10 mouse cellular contexts compared by ENCODE assay signal in genomic region chr6:14903271-14903965, GRCm38 (mm10). TPM values are rescaled to one million over a fixed set of nuclear protein-coding genes. Genes with fewer than 3 reads are reported as not detected.
A peak's percentile ranks its signal among the peaks of the same experiment; 100 is the strongest.
DNase-seq lines count a peak whose midpoint lies in the region; ATAC-seq and TF ChIP-seq lines count a peak whose summit lies in the region.
"Had no signal": no experiment of that assay in that cellular context is flagged by ENCODE, and none has a peak within 500 bp of the region (broad histone marks: within the 10 kb centered on the region; RNA-seq: fewer than 3 reads in every experiment).

No protein-coding gene starts in this region.

- H3K4me2 ChIP-seq in CH12.LX (ENCODE audit: insufficient read depth, low read depth, poor library complexity, severe bottlenecking), result peak overlapping the region; percentile 35; the same call in 1 of the 2 replicates
- peak overlapping the region; percentile 39 for H3K4me2 ChIP-seq in hindbrain, embryonic 16.5 days (ENCODE audit: low read length)
- H3K4me2 ChIP-seq in midbrain, embryonic 13.5 days (replicated peaks), result peak overlapping the region; percentile 94

- 37% methylated on average over 5 of the region's 5 CpGs for WGBS in hindbrain, embryonic 16.5 days
- 45% methylated on average over 5 of the region's 5 CpGs for WGBS in midbrain, embryonic 13.5 days

- H3K9me3 ChIP-seq in CH12.LX (replicated peaks; ENCODE audit: low read length), result peaks cover 21% of the 10 kb centered on the region
- no peaks in the 10 kb centered on the region for H3K9me3 ChIP-seq in hindbrain, embryonic 16.5 days (ENCODE audit: control insufficient read depth, low read length)
- no peaks in the 10 kb centered on the region for H3K9me3 ChIP-seq in midbrain, embryonic 13.5 days

- TF ChIP-seq RAD21 in CH12.LX (IDR thresholded peaks at IDR 0.05; ENCODE audit: low read depth, low read length), result no peak

- peak; percentile 31 for DNase-seq in CH12.LX (ENCODE audit: extremely low read depth)
- DNase-seq in embryo, embryonic 11 days, result peak; percentile 24
- no peak for DNase-seq in cerebellum, adult 11-12 months
- DNase-seq in cerebellum, adult 11 months, result no peak
- DNase-seq in kidney, adult 8-10 months, result no peak
- DNase-seq: kidney, postnatal 14 days had no signal

- TF ChIP-seq CTCF in CH12.LX (conservative IDR thresholded peaks at IDR 0.05 in 1 of 2, IDR thresholded peaks at IDR 0.05 in 1 of 2; ENCODE audit: low read depth in 2 of 2, low read length in 2 of 2), result no peak

- TF ChIP-seq EP300 in CH12.LX (IDR thresholded peaks at IDR 0.05; ENCODE audit: low read length), result no peak

- no peaks in the 10 kb centered on the region for H3K27me3 ChIP-seq in CH12.LX (replicated peaks)
- H3K27me3 ChIP-seq in hindbrain, embryonic 16.5 days (replicated peaks; ENCODE audit: control insufficient read depth, insufficient read depth, low read length), result peaks cover 2% of the 10 kb centered on the region
- H3K27me3 ChIP-seq in midbrain, embryonic 13.5 days, result peaks cover 8% of the 10 kb centered on the region; the same call in 1 of the 2 replicates

- no peaks in the 10 kb centered on the region for H3K79me2 ChIP-seq in CH12.LX (replicated peaks; ENCODE audit: control insufficient read depth, extremely low read depth, insufficient read depth, poor library complexity, severe bottlenecking)

- H3K36me3 ChIP-seq in CH12.LX (replicated peaks in 1 of 2; ENCODE audit: control insufficient read depth in 1 of 2, insufficient read depth in 1 of 2, low read length in 1 of 2), result no peaks in the 10 kb centered on the region
- no peaks in the 10 kb centered on the region for H3K36me3 ChIP-seq in hindbrain, embryonic 16.5 days (ENCODE audit: control insufficient read depth, insufficient read depth, low read length)
- no peaks in the 10 kb centered on the region for H3K36me3 ChIP-seq in midbrain, embryonic 13.5 days

- no peak overlapping the region for H3K27ac ChIP-seq in CH12.LX (ENCODE audit: insufficient read depth, low read depth)
- H3K27ac ChIP-seq in hindbrain, embryonic 16.5 days (ENCODE audit: low read depth, low read length), result no peak overlapping the region
- no peak overlapping the region for H3K27ac ChIP-seq in midbrain, embryonic 13.5 days

- dilution Hi-C loops in CH12.LX (cut with MboI; ENCODE audit: extremely low pct_ligation_motif_present, extremely low pct_unique_long_range_greater_than_20kb, low sequenced_read_pairs), result no loop called here

- no peak overlapping the region for H3K4me3 ChIP-seq in CH12.LX (replicated peaks in 1 of 3; ENCODE audit: low read depth in 2 of 3, low read length in 2 of 3, poor library complexity in 1 of 3)
- no peak overlapping the region for H3K4me3 ChIP-seq in hindbrain, embryonic 16.5 days (ENCODE audit: low read length)
- peak overlapping the region; percentile 13; the same call in 1 of the 2 replicates for H3K4me3 ChIP-seq in midbrain, embryonic 13.5 days (replicated peaks)
- H3K4me3 ChIP-seq: megakaryocyte, embryonic 14.5 days had no signal

- TF ChIP-seq POLR2A in CH12.LX (IDR thresholded peaks at IDR 0.05; ENCODE audit: low read depth, low read length), result no peak

- no peak overlapping the region for H3K9ac ChIP-seq in CH12.LX (ENCODE audit: insufficient read depth, low read depth)
- no peak overlapping the region for H3K9ac ChIP-seq in hindbrain, embryonic 16.5 days (ENCODE audit: low read depth, low read length)
- H3K9ac ChIP-seq in midbrain, embryonic 13.5 days (replicated peaks), result no peak overlapping the region

- no peak for ATAC-seq in hindbrain, embryonic 16.5 days
- no peak for ATAC-seq in midbrain, embryonic 13.5 days

- in situ Hi-C loops in CH12.LX (cut with MboI; ENCODE audit: low pct_ligation_motif_present, low pct_unique_long_range_greater_than_20kb, low sequenced_read_pairs), result no loop called here

- peaks cover 2 to 15% of the 10 kb centered on the region in 2 experiments; a peak in 3 of 4 replicates for H3K4me1 ChIP-seq in CH12.LX (ENCODE audit: control insufficient read depth in 1 of 2, insufficient read depth in 2 of 2)
- peaks cover 13% of the 10 kb centered on the region for H3K4me1 ChIP-seq in hindbrain, embryonic 16.5 days (ENCODE audit: control insufficient read depth, insufficient read depth, low read depth, low read length)
- peaks cover 43% of the 10 kb centered on the region for H3K4me1 ChIP-seq in midbrain, embryonic 13.5 days (replicated peaks)

TF ChIP-seq in CH12.LX, 34 proteins besides CTCF, POLR2A, EP300 and RAD21:
- TF ChIP-seq USF1 (IDR thresholded peaks at IDR 0.05; ENCODE audit: low read depth, low read length) (no peak), E2F4 (IDR thresholded peaks at IDR 0.05; ENCODE audit: insufficient replicate concordance, low read depth, low read length) (no peak), JUND (conservative IDR thresholded peaks at IDR 0.05; ENCODE audit: low read depth, low read length) (no peak), MAZ (IDR thresholded peaks at IDR 0.05; ENCODE audit: low read depth, low read length) (peak; percentile 58; the same call in 1 of the 2 replicates), PAX5 (IDR thresholded peaks at IDR 0.05; ENCODE audit: low read length) (no peak), CHD1 (IDR thresholded peaks at IDR 0.05; ENCODE audit: low read depth, low read length) (no peak), TCF12 (IDR thresholded peaks at IDR 0.05; ENCODE audit: low read depth, low read length) (peak; percentile 42; the same call in 1 of the 2 replicates), IRF4 (IDR thresholded peaks at IDR 0.05; ENCODE audit: low read depth, low read length) (no peak)
TF ChIP-seq in CH12.LX: peak in this region for 2.

RNA-seq across cellular contexts. Expression of gene Foxp2, which starts 2.3 kb away (rescaled TPM):
- total RNA-seq in CH12.LX (2012; rRNA removed), result not detected in 2 replicates
- total RNA-seq in CH12.LX (2014; rRNA removed), result not detected in 2 replicates
- 0.35 TPM in 1 of 2 replicates, not detected in the other for polyA plus RNA-seq in CH12.LX (2012; ENCODE audit: insufficient read length, low read depth)
- 35.3 and 50.1 TPM in 2 replicates for polyA plus RNA-seq in hindbrain, embryonic 16.5 days (2015; fragmentation: Nextera tagmentation; extraction: Ambion mirVana)
- polyA plus RNA-seq in midbrain, embryonic 13.5 days (2015; fragmentation: Nextera tagmentation; extraction: Ambion mirVana), result 56.7 and 71.6 TPM in 2 replicates
- total RNA-seq: MEL had no signal

Comparison
In these comparisons a context has a peak if more than half of its experiments do, and no peak if none do; other contexts are left out.
1. DNase-seq: peak in CH12.LX (single experiment) and embryo, embryonic 11 days (single experiment); none in cerebellum, adult 11-12 months (single experiment), cerebellum, adult 11 months (single experiment) and kidney, adult 8-10 months (0 of 2).
2. H3K4me2 ChIP-seq: peak in every context shown above with its lines; median percentile 94 in midbrain, embryonic 13.5 days; 39 in hindbrain, embryonic 16.5 days; 35 in CH12.LX.
3. RNA of gene Foxp2, which starts 2.3 kb away (polyA plus RNA-seq): 56.7 to 71.6 TPM in midbrain, embryonic 13.5 days and 35.3 to 50.1 TPM in hindbrain, embryonic 16.5 days; 0.35 TPM in CH12.LX; every median in the first group is over 10 times any median in the second.